In genomic region chr8:115157977-115158720, GRCm38 (mm10) we compare ENCODE assay signal across 10 mouse cellular contexts.
DNase-seq lines count a peak whose midpoint lies in the region; ATAC-seq lines count a peak whose summit lies in the region.
"Had no signal": no experiment of that assay in that cellular context is flagged by ENCODE, and none has a peak within 500 bp of the region (broad histone marks: within the 10 kb centered on the region; RNA-seq: fewer than 3 reads in every experiment).

No protein-coding gene starts in this region.

- 0 out of 2 replicates have a peak, but pooled peaks cover 5% of the 10 kb centered on the region for H3K27me3 ChIP-seq in heart, embryonic 11.5 days (ENCODE audit: control insufficient read depth, insufficient read depth, low read length)
- H3K27me3 ChIP-seq in embryonic facial prominence, embryonic 12.5 days, result 0 out of 2 replicates have a peak, but pooled peaks cover 6% of the 10 kb centered on the region
- H3K27me3 ChIP-seq in limb, embryonic 10.5 days (ENCODE audit: low read depth, poor library complexity, severe bottlenecking), result peaks cover 23% of the 10 kb centered on the region
- H3K27me3 ChIP-seq in neural tube, embryonic 15.5 days (replicated peaks), result peaks cover 13% of the 10 kb centered on the region

- H3K36me3 ChIP-seq in heart, embryonic 11.5 days (ENCODE audit: control insufficient read depth, insufficient read depth, low read length), result no peaks in the 10 kb centered on the region
- H3K36me3 ChIP-seq in embryonic facial prominence, embryonic 12.5 days, result no peaks in the 10 kb centered on the region
- no peaks in the 10 kb centered on the region for H3K36me3 ChIP-seq in limb, embryonic 10.5 days
- H3K36me3 ChIP-seq in neural tube, embryonic 15.5 days, result no peaks in the 10 kb centered on the region

- no peak overlapping the region for H3K4me3 ChIP-seq in heart, embryonic 11.5 days (ENCODE audit: low read depth, low read length)
- H3K4me3 ChIP-seq in embryonic facial prominence, embryonic 12.5 days, result no peak overlapping the region
- H3K4me3 ChIP-seq in limb, embryonic 10.5 days, result no peak overlapping the region
- no peak overlapping the region for H3K4me3 ChIP-seq in neural tube, embryonic 15.5 days (replicated peaks)

- 59% methylated on average over 12 of the region's 12 CpGs for WGBS in heart, embryonic 11.5 days (ENCODE audit: insufficient replicate concordance)
- 41% methylated on average over 12 of the region's 12 CpGs for WGBS in embryonic facial prominence, embryonic 12.5 days
- 46% methylated on average over 12 of the region's 12 CpGs for WGBS in limb, embryonic 10.5 days
- WGBS in neural tube, embryonic 15.5 days, result 32% methylated on average over 12 of the region's 12 CpGs

- DNase-seq in heart, adult 9 months (ENCODE audit: low spot score in 2 of 2), result no peak
- no peak for DNase-seq in limb, embryonic 10.5 days (ENCODE audit: low spot score)
- no peak for DNase-seq in urinary bladder, postnatal 14 days (ENCODE audit: low spot score)
- DNase-seq in left cerebral cortex, postnatal 10 days (ENCODE audit: extremely low spot score in 1 of 2, low spot score in 2 of 2), result no peak
- no peak for DNase-seq in adrenal gland, adult 2 months
- DNase-seq: thymus, postnatal 14 days had no signal

- no peak overlapping the region for H3K9ac ChIP-seq in heart, embryonic 11.5 days (ENCODE audit: low read depth, low read length)
- no peak overlapping the region for H3K9ac ChIP-seq in embryonic facial prominence, embryonic 12.5 days
- no peak overlapping the region for H3K9ac ChIP-seq in neural tube, embryonic 15.5 days (replicated peaks)

- 0 out of 2 replicates have a peak overlapping the region, but pooled peaks have one; percentile 68 for H3K4me2 ChIP-seq in heart, embryonic 11.5 days
- H3K4me2 ChIP-seq in embryonic facial prominence, embryonic 12.5 days (replicated peaks), result peak overlapping the region; percentile 47; the same call in 1 of the 2 replicates
- 0 out of 2 replicates have a peak overlapping the region, but pooled peaks have one; percentile 59 for H3K4me2 ChIP-seq in neural tube, embryonic 15.5 days

- intact Hi-C loops in left cerebral cortex, postnatal 10 days (cut with DNase I), result loop anchor here (5.0 kb wide), 1 partner anchor 549 kb away; the partner anchor contains the start of gene Maf

- no peaks in the 10 kb centered on the region for H3K9me3 ChIP-seq in heart, embryonic 11.5 days (replicated peaks; ENCODE audit: control insufficient read depth, low read length)
- H3K9me3 ChIP-seq in embryonic facial prominence, embryonic 12.5 days, result no peaks in the 10 kb centered on the region
- H3K9me3 ChIP-seq in limb, embryonic 10.5 days (replicated peaks), result no peaks in the 10 kb centered on the region; the same call in 1 of the 2 replicates
- no peaks in the 10 kb centered on the region for H3K9me3 ChIP-seq in neural tube, embryonic 15.5 days (replicated peaks)

- 0 out of 2 replicates have a peak, but pooled peaks cover 5% of the 10 kb centered on the region for H3K4me1 ChIP-seq in heart, embryonic 11.5 days (ENCODE audit: control insufficient read depth, insufficient read depth, low read length)
- H3K4me1 ChIP-seq in embryonic facial prominence, embryonic 12.5 days, result peaks cover 29% of the 10 kb centered on the region
- H3K4me1 ChIP-seq in limb, embryonic 10.5 days, result peaks cover 62% of the 10 kb centered on the region
- H3K4me1 ChIP-seq in neural tube, embryonic 15.5 days, result peaks cover 39% of the 10 kb centered on the region

- ATAC-seq in heart, embryonic 11.5 days (replicated peaks; ENCODE audit: insufficient number of reproducible peaks, low FRiP score, low TSS enrichment), result no peak
- ATAC-seq in embryonic facial prominence, embryonic 12.5 days (ENCODE audit: insufficient number of reproducible peaks, insufficient read depth, low FRiP score, low TSS enrichment), result no peak; the same call in 1 of the 2 replicates
- ATAC-seq in neural tube, embryonic 15.5 days (ENCODE audit: low FRiP score), result peak; percentile 63; the same call in 1 of the 2 replicates
- ATAC-seq: CD4-positive, CD25-positive, alpha-beta regulatory T cell, adult 4 months had no signal

- no peak overlapping the region for H3K27ac ChIP-seq in heart, embryonic 11.5 days (ENCODE audit: low read depth, low read length)
- H3K27ac ChIP-seq in embryonic facial prominence, embryonic 12.5 days, result no peak overlapping the region
- peak overlapping the region; percentile 79; the same call in 1 of the 2 replicates for H3K27ac ChIP-seq in limb, embryonic 10.5 days
- H3K27ac ChIP-seq in neural tube, embryonic 15.5 days (replicated peaks), result no peak overlapping the region
